Mouse (Mus musculus) cortical plate, adult 2 months (tissue): ENCODE measurements at regions not wholly inside any gene's neighbourhood (a gene's known extent, or its start where the extent isn't known, plus 50 kb on each side); places are given as distances from the start of the nearest gene placed in this dataset.

Source experiments
- CTCF ChIP-seq: fragments of 200-500 bp; IDR thresholded peaks from 2 replicates; pipeline ENCODE4 v1.5.1; 2011; ENCODE audit warnings: mild to moderate bottlenecking, control low read depth, low read length; ENCODE audit not compliant: insufficient read depth; ENCODE audit errors: extremely low read depth
- POLR2A ChIP-seq: fragments of 200-500 bp; IDR thresholded peaks from 2 replicates; pipeline ENCODE4 v1.6.1; 2011; ENCODE audit warnings: mild to moderate bottlenecking, low read length, control low read depth; ENCODE audit not compliant: insufficient read depth; ENCODE audit errors: extremely low read depth

GRCm38 (mm10) chr15:51318072-51318471, 2566.6 kb upstream of the Gm7489 start:
- TF ChIP-seq POLR2A (no peak), CTCF (no peak)
